Mouse (Mus musculus): ENCODE results near the gene Scn10a.

Gene Scn10a

DNA sequence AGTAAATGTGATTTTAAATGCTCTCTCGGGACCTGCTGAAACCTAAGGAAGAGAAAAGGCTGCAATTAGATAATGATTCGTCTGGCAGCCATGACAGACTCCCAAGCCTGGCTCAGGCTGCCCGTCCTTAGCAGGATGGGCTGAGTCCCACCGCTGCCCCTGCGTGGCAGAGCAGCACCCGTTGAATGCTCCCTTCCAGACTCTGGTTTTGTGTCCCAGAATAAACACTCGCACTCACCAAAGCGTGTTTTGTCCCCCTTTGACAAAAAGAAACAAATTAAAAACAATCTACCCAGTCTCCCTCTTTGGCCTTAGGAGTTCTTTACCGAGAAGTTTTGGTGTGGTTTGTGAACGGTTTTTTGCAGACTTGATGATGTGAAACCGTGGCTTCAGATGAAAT lies at the start of gene Scn10a:
Scn10a (minus strand) TSS at position 101 of the 400 bp plus-strand sequence.
- no peak for DNase-seq

DNA sequence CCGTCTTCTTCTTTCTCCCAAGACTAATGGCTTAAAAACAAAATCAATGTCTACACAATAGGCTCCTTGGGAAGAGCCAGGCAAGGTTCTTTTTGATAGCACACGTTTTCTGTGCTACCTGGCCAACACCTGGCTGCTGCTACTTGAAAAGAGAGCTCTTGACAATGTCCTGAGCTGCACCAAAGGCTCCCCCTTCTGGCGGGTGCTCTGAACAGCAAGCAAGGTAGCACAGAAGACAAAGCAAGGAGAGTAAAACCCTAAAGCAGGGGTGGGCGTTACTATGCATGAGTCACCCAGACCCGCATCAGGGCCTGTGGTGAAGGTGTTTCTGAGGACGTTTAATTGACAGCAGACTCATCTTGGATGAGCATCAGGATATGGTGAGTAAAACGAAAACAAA lies 49.5 kb upstream of the Scn10a start:
- DNase-seq = no peak

DNA sequence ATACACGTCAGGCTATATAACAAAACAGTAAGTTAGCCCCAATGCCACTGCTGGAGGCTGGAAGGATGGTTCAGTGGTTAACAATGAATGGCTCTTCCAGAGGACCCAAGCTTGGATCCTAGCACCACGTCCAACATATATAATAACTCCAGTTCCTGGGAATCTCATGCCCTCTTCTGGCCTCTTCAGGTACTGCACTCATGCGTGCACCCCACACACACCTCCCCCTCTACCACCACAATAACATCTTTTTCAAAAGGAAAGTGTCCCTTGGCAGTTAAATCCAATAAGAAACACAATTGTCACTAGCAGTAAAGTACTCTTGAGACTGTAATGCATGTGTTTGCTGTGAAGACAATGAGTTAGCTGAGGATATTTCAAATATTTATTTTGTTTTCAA lies 41.1 kb upstream of the Scn10a start:
- no peak for DNase-seq

DNA sequence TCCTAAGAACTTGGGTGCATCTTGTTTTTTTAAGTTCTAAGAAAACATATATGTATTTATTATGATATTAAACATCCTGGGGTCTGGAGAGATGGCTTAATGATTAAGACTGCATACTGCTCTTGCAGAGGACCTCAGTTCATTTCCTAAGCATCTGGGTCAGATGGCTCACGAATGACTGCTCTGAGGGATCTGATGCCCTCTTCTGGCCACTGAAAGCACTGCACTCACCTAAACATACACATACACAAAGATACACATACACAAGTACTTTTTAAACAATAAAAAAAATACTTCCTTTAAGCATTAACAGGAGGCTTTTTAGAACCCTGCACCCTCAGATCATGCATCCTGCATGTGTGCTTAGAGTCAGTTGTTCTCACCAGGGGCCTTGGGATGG lies 40.3 kb upstream of the Scn10a start:
- no peak for DNase-seq

DNA sequence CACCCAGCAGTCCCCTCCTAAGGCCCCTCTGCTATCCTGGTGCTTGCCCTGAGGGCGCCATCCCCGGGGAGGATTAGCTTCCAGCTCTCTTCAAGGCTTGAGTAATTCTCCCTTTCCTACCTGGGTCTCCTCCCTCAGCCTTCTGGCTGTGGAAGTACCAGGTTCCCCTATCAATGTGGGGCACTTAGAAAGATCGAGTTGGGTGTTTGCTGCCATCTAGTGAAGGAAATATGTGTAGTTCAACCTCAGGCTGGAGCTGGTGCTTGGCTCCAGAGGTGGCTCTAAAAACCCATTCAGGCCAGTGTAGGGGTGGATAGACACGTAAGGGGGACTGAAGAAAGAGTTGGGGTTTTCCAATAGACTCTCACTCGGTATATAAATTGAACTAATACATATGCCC lies 32.4 kb upstream of the Scn10a start:
- DNase-seq = no peak

DNA sequence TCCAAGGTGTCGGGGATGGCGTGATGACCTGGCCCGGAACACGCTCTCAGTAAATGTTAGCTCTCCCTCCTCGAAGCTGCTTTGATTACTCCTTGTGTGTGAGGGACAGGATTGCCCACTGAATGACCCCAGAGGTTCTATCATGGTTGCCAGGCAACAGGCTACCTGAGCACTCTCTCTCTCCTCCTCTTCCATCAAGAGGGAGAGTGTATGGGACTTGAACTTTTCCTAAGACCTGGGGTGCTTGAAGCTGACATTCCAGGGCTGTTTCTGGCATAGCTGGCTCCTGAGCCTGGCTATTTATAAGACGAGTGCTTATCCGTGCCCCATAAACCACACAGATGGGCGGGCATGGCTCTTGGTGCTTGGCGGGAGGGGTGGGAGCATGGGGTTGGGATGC lies 30.0 kb upstream of the Scn10a start:
- no peak for DNase-seq

DNA sequence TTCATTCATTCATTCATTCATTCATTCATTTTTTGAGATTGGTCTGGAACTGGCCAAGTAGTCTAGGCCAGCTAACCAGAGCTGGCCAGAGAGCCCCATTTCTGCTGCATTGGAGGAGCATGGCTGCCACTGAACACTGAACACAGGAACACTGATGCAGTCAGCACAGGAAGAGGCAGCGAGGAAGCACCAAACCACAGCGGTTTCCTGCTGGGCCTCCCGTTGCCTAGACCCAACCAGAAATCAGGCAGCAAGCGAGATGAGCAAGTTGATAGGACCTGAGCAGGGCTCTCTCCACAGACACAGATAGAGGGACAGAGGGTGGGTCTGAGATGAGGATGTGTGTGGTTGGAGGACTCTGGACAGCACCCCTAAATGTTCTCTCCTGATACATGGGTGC lies 24.8 kb upstream of the Scn10a start:
- no peak for DNase-seq

DNA sequence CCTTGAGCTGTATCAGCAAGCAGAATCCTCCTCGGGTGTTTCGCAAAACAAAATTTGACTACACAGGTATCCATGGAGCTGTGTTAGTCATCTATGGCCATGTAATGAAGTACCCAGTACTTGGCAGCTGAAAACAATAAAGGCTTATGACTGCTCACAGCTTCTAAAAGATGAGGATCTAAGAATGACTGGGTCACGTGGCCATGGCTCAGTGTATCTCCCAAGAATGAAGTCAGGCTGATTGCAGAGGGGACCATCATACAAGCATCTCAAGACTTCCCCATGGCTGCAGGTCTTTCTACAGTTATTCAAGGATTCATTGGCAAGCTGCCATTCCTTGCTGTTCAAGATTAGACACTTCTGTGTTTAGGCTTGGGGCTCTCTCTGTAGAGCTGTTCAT lies 24.2 kb upstream of the Scn10a start:
- no peak for DNase-seq

DNA sequence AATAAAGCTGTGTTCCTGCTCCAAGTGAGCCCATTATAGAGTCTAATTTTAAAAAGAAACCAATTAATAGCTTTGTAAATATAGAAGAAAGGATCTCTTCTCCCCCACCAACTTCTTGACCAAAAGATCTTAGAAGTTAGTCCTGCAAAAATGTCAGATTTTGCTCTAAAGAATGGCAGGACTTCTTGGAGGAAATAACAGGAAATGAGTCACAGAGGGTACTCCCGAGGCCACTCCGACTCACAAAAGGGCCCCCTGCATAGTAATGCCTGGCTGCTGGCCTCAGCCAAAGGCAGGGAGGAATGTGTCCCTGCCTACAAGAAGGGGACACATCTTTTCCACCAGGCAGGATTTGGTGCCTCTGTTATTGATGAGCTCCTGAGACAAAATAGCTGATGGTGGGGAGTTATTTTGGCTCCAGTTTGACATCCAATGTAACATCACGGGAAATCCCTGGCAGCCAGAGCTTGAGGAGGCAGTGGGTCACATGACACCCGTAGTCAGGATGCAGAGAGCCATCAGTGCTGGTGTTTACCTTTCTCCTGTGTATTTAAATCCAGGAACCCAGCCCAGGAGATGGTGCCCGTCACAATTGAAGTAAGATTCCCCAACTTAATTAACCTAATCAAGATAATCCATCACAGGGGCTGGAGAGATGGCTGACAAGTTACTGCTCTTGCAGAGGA lies 22.1 kb upstream of the Scn10a start:
- DNase-seq = no peak

DNA sequence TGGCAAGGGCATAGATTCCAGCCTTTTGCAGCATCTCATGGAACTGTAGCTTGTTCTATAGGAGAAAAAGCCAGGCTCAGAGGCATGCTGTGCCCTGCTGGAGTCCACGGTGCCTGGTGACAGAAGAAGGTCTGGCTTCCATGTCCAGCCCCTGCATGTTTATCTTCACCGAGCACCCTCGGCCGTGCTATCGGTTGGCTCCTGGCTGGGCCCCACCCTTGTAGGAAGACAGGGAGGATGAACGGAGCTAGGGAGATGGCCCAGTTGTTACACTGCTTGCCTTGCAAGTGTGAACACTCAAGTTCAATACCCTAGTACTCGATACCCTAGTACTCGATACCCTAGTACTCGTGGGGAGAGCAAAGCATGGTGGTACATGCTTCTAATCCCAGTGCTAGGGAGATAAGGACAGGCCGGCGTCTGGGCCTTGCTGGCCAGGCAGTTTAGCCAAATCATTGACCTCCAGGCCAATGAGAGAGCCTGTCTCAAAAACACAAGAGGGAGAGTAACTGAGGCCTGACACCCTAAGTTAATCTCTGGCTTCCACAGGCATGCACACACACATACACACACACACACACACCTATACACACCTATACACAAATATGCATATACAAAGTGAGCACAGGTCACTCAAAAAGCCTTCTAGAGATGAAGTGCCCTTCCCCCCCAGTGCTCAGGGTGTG lies 9.4 kb upstream of the Scn10a start:
- no peak for DNase-seq

DNA sequence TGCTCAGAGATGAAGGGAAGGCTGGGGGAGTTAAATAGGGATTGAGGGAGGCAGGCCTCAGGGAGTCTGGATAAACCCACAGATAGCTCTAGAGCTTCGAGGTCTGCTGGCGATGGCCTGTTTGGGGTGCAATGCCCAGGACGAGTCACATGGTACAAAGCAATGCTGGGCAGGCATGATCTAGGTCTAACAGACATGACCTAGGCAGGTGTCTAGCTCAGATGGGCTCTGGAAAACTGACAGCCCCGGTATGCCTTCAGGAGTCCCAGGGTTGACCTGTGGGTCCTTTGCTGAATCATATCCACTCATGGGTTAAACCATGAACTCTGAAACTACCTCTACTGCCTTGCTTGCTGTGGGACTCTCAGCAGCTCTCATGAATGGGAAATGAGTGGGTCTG lies 7.9 kb upstream of the Scn10a start:
- DNase-seq = no peak

DNA sequence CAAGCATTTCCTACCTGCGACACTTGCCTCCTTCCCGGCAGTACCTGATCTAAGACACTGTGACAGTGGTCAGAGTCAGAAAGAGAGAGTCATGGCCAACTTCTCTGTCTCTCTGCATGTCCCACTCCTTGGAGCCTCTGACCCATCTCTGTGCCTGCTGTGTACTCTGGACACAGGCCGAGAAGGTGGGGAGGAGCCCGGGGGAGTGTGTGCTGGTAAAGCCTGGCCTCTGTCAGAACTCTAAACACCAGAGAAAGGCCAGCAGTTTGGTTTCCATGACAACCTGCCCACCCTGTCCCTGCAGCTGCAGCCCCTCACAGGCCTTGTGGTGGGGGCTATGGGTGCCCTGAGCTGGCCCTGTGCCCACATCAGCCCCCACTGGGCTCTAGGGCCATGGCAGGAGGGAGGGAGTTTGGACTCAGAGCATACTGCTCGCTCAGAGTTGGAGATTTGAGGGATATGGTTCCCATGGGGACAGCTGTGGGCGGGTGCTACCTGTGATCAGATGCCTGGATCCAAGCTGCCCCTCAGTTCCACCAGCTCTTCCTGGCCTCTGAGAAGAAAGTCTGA lies 6.3 kb upstream of the Scn10a start:
- DNase-seq = no peak

DNA sequence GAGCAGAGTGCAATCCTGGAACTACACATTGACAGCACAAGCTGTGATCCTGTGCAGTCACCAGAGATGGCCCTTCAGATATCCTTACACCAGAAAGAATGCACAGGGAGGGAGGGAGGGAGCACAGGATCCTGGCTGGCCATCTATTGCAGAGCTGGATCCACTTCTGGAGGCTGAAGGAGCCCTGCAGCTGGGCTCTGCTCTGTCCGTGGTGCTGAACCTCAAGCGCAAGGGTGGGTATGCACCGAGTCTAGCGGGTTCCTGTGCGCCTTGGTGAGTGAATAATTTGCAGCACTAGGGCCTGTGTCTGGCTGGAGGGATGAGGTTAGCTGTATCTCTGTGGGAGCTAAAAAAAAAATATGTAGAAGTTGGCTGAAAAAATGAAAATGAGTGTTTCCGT lies 12.4 kb downstream of the Scn10a start:
- DNase-seq = no peak

DNA sequence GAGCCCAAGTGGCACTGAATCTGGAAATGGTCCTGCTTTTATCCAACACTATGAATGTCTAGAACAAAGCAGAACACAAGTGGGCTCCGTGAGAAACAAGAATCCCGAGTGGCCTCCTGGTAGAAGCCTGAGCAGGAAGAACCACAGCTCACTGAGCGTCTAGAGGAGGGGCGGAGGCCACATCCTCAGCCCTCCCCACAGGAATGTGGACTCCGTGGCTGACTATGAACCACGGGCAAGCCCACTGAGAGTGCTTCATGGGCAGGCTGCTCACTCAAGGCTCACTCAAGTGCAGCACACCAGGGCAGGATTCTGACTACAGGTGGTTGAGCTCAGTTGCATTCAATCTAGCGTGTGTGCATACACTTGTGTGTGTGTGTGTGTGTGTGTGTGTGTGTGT lies 27.6 kb downstream of the Scn10a start:
- DNase-seq = no peak

DNA sequence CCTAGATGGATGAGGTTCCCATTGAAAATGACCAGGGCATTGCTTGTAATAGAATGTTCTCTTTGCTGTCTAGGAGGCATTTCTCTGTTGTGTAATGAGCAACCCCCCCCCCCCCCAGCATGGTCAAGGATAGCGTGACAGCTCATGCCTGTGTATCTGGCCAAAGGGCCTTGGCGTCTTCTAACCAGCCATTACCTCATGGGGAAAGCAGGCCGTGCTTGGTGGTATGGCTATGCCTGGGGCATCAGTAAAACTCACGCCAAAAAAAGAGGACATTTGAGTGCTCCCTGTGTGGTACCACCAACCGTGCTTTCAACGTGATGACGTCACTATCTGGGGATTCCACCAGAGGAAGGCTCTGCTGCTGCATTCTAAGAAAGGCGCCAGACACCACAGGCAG lies 28.1 kb downstream of the Scn10a start:
- DNase-seq = no peak

DNA sequence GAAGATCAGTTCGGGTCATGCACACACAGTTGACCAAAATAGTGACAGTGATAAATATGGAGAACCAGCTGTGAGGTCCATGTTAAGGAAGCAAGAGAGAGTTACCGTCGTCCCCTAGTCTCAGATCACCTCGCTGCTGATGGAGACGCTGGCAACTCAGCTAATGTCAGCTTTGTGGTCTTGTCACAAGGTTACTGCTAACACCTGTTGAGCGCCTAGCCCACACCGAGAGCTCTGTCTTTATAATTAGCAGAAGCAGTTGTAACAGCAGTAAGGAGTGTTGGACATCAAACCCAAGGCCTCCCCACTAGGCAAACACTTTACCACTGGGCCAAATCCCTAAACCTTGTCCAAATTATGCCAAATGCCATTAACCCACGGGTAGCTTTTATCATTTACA lies 31.2 kb downstream of the Scn10a start:
- DNase-seq = no peak

DNA sequence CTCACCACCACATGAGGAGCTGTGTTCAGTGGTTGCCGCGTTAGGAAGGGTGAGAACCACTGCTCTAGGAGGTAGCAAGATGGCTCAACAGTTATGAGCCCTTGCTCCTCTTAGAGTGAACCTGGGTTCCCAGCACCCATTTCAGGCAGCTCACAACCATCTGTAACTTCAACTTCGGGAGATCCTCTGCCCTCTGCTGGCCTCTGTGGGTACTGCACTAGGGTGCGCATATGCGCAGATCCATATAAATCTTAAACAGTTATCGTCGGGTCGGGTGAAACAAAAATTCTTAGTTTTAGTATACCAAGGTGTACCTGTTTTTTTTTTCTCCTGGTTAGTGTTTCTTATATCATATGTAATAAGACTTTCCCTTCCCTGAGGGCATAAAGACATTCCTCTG lies 32.9 kb downstream of the Scn10a start:
- no peak for DNase-seq

DNA sequence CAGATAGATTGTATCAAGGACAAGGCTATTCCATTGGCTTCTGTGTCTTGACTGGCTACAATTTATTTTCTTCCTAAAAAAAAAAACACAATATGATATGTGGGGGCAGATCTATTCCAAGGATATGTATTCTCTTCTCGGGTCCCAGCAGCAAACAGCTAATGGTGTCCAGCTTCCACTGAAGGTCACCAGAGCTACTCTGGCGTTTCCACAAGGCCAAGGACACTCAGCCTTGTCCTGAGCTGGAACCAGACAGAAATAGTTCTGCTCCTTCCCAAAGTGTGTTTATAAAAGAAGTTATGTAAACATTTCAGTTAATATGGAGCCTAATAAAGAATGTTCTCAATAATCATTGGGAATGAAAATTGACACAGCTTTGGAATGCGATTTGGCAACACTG lies 38.2 kb downstream of the Scn10a start:
- no peak for DNase-seq

DNA sequence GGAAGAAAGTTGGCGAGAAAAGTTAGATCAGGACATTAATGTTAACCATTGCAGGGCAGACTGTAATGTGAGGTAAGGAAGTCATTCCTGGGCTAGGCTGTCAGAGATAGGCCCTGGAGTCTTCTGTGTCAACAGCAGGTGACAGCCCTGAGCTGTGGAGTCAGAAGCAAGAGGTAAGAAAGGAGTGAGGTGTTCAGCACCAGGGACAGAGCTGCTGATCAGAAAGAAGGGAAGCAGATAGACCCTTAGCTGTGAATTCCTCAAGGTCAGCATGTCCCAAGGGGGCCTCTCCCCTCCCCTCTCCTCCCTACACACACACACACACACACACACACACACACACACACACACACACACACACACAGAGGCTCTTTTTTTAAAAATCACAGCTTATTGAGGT lies 55.0 kb downstream of the Scn10a start:
- DNase-seq = no peak

DNA sequence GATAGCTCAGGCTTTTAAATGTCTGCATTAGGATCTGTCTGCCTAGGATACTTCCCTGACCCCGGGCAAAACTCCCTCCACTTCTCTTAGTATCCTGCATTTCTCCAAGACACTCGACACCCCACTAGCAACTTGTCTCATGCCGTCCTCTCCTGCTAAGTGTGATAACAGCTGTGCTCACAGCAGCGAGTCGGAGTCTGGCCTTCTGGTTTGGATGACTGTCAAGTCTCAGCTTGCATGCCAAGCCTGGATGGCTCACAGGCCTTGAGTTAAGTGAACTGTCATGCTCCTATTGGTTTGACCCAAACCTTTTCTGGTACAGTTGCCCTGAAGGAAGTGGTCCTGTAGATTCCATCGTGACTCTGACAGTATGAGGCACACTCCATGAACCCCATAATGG lies 63.0 kb downstream of the Scn10a start:
- no peak for DNase-seq

DNA sequence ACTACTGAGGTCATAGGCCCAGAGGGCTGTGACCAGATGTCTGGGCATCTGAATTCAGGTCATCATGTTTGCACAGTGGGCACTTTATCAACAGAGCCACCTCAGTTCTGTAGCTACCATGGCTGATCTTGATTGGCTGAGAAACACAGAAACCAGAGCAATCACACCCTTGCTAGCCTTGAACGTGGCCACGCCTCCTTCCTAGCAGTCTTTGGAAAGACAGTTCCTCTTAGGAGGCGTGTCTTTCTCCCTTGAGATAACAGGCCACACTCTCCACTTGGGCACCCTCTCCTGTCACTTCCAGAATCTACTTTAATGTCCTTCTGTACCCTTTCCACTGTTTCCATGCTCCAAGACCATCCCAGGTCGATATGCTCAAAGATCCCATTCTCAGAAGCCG lies 65.4 kb downstream of the Scn10a start:
- DNase-seq = no peak

DNA sequence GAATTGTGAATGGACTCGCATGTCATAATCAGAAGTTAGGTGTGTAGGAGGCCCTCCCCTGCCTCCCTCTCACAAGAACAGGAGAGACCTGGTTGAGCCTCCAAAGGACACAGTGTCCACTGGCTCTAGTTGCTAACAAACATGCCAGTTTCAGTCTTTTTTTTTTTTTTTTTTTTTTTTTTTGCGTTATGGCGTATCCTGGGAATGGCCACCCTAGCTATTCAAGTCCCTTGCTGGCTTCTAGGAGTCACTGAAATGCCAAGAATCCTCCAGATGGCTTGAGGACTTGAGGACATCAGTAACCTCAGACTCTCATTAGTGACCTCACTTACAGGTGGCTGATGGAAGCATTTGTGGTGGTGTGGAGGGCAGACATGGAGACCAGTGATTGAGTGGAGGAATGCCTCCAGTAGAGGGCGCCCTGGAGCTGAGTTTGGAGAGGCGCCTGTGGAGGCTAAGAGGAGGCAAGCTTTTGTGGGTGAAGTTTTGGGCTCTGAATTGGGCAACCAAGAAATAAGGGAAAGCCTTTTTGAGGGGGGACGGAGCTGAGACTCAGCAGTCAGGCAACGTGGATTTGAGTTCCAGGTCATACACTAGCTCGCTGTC lies 72.1 kb downstream of the Scn10a start:
- peak; percentile 39 to 50 for DNase-seq

DNA sequence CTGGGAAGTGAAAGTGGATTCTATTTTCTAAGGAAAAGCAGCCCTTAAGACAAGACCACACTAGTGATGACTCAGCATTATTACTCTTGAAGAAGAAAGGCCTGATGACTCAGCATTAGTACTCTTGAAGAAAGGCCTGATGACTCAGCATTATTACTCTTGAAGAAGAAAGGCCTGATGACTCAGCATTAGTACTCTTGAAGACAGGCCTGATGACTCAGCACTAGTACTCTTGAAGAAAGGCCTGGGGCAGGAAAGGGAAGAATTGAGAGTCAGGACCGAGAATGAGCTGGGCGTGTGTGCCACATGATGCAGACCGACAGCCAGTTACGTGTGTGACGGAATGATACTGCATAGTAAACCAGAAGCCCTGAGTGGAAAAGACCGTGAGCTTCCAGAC lies 77.1 kb downstream of the Scn10a start:
- no peak for DNase-seq

DNA sequence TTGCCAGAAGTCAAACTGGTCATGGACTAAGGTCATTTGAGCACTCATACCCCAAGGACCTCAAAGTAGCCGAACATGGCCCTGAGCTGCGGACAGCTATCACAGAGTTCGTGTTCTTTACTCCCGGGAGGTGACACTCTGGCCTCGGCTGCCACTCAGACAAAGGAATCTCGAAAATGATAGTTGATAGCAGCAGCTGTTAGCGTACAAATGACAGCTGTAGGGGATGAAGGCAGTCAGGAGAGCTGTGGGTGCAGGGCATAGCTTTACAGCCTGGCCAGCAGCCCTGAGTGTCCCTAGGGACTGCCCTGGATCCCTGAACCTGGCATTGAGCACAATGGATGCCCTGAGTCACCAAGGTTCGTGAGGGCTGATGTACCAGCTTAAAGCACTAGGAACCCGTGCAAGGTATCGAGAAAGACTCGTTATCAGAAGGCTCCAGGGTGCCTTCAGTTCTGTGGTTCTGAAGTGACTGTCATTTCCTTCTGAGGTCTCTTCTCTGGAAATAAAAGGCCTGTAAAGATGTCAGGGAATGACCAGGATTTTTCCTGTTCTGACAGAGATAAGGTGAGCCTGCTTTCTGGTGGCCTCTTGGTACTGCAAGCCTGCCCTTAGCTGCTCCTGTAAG lies 84.8 kb downstream of the Scn10a start:
- DNase-seq = no peak

Measured in cerebellum, adult 18-20 months (tissue).